Mouse (Mus musculus): ENCODE measurements around the gene Kcnk6.
"Not testable (repeated sequence)": the region's sequence is repeated elsewhere in the genome, so short reads cannot be mapped to it uniquely, and the experiment has no call there.

The Kcnk6 gene

GRCm38 (mm10) chr7:29211415-29212198 is 20.7 kb downstream of the Kcnk6 start:
- peak; percentile 96 for DNase-seq (ENCODE audit: low read depth, low spot score)

DNA sequence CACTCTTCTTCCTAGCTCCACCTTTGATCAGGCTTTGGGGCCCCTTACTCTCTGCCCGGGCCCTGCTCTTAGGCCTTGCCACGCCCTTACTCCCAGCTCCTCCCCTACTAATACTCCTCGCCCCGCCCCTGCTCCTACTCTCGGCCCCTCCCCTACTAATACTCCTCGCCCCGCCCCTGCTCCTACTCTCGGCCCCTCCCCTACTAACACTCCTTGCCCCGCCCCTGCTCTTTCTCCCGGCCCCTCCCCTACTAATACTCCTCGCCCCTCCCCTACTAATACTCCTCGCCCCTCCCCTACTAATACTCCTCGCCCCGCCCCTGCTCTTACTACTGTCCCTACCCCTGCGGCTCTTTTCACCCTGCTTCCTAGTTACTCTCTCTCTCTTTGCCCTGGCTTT is 21.3 kb downstream of the Kcnk6 start:
- peak; percentile 70 for DNase-seq (ENCODE audit: low read depth, low spot score)

DNA sequence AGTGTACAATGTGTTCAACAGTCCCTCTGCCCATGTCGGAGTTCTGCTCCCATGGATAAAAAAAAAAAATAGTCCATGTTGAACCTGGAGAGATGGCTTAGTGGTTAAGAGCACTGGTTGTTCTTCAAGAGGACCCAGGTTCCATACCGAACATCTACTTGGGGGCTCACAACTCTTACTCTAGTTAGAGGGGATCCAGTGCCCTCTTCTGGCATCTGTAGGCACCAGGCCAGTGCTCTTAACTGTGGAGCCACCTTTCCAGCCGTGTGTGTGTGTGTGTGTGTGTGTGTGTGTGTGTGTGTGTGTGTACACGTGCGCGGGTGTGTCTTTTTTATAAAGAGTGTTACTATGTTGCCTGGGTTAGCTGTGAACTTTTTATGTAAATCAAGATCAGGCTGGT is 29.7 kb downstream of the Kcnk6 start:
- no peak for DNase-seq (ENCODE audit: low read depth, low spot score)

- DNase-seq (ENCODE audit: low read depth, low spot score) = peak; percentile 65
These were observed 38.1 kb downstream of the Kcnk6 start for GRCm38 (mm10) chr7:29194230-29194629.

DNA sequence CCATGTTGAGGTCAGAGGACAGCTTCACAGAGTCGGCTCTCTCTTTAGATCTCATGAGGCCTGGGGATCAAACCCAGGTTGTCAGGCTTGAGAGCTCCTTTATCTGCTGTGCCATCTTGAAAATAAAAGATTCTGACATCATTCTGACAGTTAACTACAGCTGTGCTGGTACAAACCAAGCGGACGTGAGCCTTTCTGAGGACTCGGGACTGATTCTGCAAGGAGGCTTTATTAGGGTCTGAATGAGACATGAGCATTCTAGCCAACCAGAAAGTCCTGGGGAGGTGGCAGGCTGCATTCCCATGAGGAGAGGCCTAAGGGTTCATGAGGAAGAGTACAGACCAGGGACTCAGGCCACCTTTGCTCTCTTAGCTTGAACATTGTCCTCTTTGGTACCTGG is 51.0 kb downstream of the Kcnk6 start:
- DNase-seq (ENCODE audit: low read depth, low spot score) = not testable (repeated sequence)

DNA sequence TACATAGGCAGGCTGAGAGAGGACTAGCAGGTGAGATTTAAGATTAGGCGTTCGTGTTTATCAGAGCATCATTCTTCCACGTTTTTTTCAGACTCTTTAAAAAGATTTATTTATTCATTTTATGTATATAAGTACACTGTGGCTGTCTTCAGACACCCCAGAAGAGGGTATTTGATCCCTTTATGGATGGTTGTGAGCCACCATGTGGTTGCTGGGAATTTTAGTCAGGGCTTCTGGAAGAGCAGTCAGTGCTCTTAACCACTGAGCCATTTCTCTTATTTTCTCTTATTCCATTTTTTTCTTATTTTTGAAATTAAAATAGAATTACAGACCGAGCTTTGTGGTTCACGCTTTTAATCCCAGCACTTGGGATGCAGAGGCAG is 51.5 kb downstream of the Kcnk6 start:
- no peak for DNase-seq (ENCODE audit: low read depth, low spot score)

GRCm38 (mm10) chr7:29180077-29180853 is 52.0 kb downstream of the Kcnk6 start, which contains the start of gene Psmd8:
Gene Psmd8, minus strand, starts transcription at chr7:29180701.
- DNase-seq (ENCODE audit: low read depth, low spot score) = peak; percentile 100

GRCm38 (mm10) chr7:29179323-29179722 is 53.0 kb downstream of the Kcnk6 start:
- DNase-seq (ENCODE audit: low read depth, low spot score) = no peak

DNA sequence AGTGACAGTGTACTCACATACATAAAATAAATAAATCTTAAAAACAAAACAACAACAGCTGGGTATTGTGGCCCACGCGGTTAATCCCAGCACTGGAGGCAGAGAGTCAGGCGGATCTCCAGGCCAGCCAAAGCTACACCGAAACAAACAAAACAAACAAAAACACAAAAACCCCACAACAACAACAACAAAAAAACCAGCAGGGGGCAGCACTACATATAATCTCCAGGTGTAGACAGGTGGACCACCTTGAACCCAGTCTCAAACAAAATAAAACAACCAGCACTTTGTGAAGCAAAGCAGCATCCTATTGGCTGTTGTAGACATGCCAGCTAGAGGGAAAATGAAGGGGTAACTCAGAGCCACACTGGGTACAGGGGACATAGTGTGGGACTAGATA is 54.2 kb downstream of the Kcnk6 start:
- peak; percentile 66 for DNase-seq (ENCODE audit: low read depth, low spot score)

DNA sequence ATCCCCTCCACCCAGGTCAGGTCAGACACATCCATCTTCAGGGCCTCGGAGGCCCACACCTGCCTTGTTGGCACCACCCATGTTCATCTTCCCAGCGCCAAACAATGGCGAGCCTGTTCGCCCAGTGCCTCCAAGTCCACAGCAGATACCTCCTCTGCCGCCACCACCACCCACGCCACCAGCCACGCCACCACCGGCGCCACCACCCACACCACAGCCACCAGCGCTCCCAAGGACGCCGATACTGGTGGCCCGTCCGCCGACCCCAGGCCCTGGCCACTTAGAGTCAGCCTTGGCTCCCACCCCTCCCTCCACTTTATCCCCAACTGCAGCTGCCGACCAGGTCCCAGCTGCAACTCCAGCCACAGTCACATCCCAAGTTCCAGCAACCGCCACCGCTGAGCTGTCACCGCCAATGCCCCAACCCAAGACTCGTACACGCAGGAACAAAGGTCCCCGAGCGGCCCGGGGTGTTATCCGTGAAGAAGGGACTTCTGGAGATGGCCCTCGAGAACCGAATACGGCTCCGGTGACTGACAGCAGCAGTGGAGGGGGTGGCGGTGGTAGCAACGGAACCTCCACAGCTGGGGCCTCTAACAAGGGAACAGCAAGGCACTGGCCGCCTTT is 59.8 kb downstream of the Kcnk6 start:
- peak; percentile 29 for DNase-seq (ENCODE audit: low read depth, low spot score)
